Mouse (Mus musculus) adrenal gland, postnatal 25 days (tissue): ENCODE results near the gene Gm47791. TPM values are rescaled to one million over a fixed set of nuclear protein-coding genes. Genes with fewer than 3 reads are reported as not detected.

ENCODE experiments used
- DNase-seq: peaks from one replicate; pipeline ENCODE4 v3.0.0; 2021; ENCODE audit warnings: mixed read lengths
- long read RNA-seq: library from polyadenylated mRNA; stranded (forward); transcript quantifications from one replicate; pipeline ENCODE4 v2.0.0, GENCODE M21; 2021
- total RNA-seq: library from RNA; stranded (reverse); gene quantifications from 2 replicates; pipeline ENCODE4 v1.2.3, GENCODE M21; 2021

Gene Gm47791
- total RNA-seq, result not detected in 2 replicates
- long read RNA-seq, result 0 reads

GRCm38 (mm10) chr1:82771022-82771586, at the start of gene Gm47791:
TSS of gene Gm47791 (minus strand) at chr1:82771243.
- DNase-seq, result no peak

- DNase-seq, result no peak
Observed at GRCm38 (mm10) chr1:82820626-82821186, 49.7 kb upstream of the Gm47791 start.

- DNase-seq, result no peak
Observed at GRCm38 (mm10) chr1:82820179-82820578, 49.1 kb upstream of the Gm47791 start.

- no peak for DNase-seq
Observed at GRCm38 (mm10) chr1:82819366-82819765, 48.3 kb upstream of the Gm47791 start.

GRCm38 (mm10) chr1:82815941-82816716, 45.1 kb upstream of the Gm47791 start:
- no peak for DNase-seq

GRCm38 (mm10) chr1:82811766-82812165, 40.7 kb upstream of the Gm47791 start:
- peak; percentile 33 for DNase-seq

- no peak for DNase-seq
Observed at GRCm38 (mm10) chr1:82808564-82808963, 37.5 kb upstream of the Gm47791 start.

GRCm38 (mm10) chr1:82807206-82807605, 36.2 kb upstream of the Gm47791 start:
- no peak for DNase-seq

GRCm38 (mm10) chr1:82806391-82806790, 35.3 kb upstream of the Gm47791 start:
- no peak for DNase-seq

- DNase-seq, result no peak
Observed at GRCm38 (mm10) chr1:82804059-82804458, 33.0 kb upstream of the Gm47791 start.

- no peak for DNase-seq
Observed at GRCm38 (mm10) chr1:82803608-82804007, 32.6 kb upstream of the Gm47791 start.

- DNase-seq, result no peak
Observed at GRCm38 (mm10) chr1:82801105-82801783, 30.2 kb upstream of the Gm47791 start.

- DNase-seq, result no peak
Observed at GRCm38 (mm10) chr1:82798922-82799321, 27.9 kb upstream of the Gm47791 start.

- DNase-seq, result no peak
Observed at GRCm38 (mm10) chr1:82798304-82798703, 27.3 kb upstream of the Gm47791 start.

GRCm38 (mm10) chr1:82797088-82797487, 26.0 kb upstream of the Gm47791 start:
- no peak for DNase-seq

GRCm38 (mm10) chr1:82795702-82796443, 24.8 kb upstream of the Gm47791 start:
- no peak for DNase-seq

- no peak for DNase-seq
Observed at GRCm38 (mm10) chr1:82795211-82795610, 24.2 kb upstream of the Gm47791 start.

- no peak for DNase-seq
Observed at GRCm38 (mm10) chr1:82793986-82794385, 22.9 kb upstream of the Gm47791 start.

GRCm38 (mm10) chr1:82793110-82793509, 22.1 kb upstream of the Gm47791 start:
- no peak for DNase-seq

GRCm38 (mm10) chr1:82792238-82792637, 21.2 kb upstream of the Gm47791 start:
- no peak for DNase-seq

GRCm38 (mm10) chr1:82791105-82791504, 20.1 kb upstream of the Gm47791 start:
- DNase-seq, result no peak

GRCm38 (mm10) chr1:82788070-82788469, 17.0 kb upstream of the Gm47791 start:
- no peak for DNase-seq
